Mouse (Mus musculus) ES-Bruce4 (cell line): Measurements from ENCODE around the gene Cwh43.

Experiments
- EP300 ChIP-seq: IDR thresholded peaks from 2 replicates; pipeline ENCODE4 v1.6.1; 2011; ENCODE audit warnings: low read depth, low read length; ENCODE audit not compliant: insufficient read depth
- POLR2A ChIP-seq: IDR thresholded peaks from one replicate; pipeline ENCODE4 v1.8.1; 2011; ENCODE audit warnings: low read length; ENCODE audit not compliant: insufficient read depth

DNA sequence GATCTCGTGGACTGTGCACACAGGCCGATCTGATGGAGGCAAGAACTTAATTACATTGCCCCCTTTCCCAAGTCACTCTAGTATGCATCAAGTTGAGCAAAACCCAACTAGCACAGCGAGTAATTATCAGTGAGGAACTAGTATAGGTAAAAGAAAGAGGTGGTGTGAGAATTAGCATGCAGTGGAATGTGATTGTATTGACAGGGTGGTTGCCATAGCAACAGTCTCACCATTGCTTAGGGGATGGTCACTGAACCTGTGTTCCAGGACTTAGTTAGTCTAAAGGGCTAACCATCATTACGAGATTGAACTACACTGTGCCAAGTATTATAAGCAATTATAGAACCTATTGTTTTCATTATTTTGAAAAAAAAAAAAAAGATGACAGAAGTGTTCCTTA lies 80.6 kb downstream of the Cwh43 start:
- TF ChIP-seq POLR2A = no peak
- no peak for TF ChIP-seq EP300
